Mouse (Mus musculus): ENCODE results near the gene Adamts12.

DNA sequence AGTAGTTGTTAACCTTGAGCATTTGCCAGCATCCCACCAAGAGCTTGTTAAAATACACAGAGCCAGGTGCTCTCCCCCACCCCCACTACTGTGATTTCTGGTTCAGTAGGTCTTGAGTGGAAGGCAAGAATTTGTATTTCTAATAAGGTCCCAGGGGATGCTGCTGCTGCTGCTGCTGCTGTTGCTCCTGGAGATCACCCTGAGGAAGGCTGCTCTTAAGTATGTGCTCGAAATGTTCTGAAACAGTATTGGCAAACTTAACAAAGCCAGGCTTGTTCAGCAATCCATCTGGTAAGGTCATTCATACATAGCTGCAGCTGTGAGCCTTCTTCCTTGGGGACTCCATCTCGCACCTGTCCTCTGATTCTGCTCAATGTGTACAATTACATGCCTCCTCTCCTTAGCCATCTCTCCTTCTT is 115.2 kb downstream of the Adamts12 start:
- TF ChIP-seq CTCF (conservative IDR thresholded peaks at IDR 0.05; ENCODE audit: insufficient read depth, insufficient read length, low read depth, low read length) (no peak), POLR2A (IDR thresholded peaks at IDR 0.05; ENCODE audit: low read depth, low read length) (no peak)
